ENCODE assay signal across 12 mouse cellular contexts in the genomic region with DNA sequence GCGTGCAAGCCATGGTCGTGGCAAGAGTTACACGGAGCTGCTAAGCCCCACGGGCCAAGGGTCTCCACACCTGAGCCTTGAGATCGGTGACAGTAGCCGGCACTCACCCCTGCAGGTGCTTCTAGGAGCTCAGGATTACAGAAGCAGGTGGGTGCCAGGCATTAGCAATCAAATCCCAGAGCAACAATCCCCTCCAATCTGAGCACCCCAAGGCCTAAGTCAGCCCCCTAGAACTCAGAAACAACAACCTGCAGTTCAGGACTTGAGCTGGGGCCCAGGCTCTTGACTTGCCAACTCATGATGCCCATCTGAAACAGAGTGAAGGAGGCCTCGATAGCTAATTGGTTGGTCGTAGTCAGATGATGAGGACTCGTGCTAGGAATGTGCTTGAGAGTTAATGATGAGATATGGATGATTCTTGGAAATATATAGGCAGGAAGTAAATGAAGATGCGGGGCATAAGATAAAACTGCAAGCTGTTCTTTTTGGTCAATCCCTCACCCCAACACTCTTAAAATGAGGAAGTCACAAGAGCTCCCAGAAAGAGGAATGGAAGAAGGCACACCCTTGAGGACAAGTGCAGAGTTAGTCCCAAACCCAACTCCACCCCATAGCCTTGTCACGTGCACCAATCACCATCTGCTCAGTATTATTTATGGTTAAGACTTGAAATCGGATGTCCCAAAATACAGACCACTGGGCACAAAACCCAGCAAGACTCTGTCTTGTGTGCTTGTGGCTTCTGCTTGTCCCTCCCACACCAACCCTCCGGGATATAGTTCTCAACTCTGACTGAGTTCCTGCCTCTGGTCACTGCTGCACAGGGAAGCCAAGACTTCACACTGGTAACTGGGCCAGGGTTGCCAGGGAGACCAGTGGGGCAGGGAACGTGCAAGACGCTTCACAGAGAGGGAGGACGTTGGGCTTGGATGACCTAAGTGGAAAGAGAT. TPM values are rescaled to one million over a fixed set of nuclear protein-coding genes. Genes with fewer than 3 reads are reported as not detected.
A peak's percentile ranks its signal among the peaks of the same experiment; 100 is the strongest.
DNase-seq lines count a peak whose midpoint lies in the region; ATAC-seq and TF ChIP-seq lines count a peak whose summit lies in the region.
"Had no signal": no experiment of that assay in that cellular context is flagged by ENCODE, and none has a peak within 500 bp of the region (broad histone marks: within the 10 kb centered on the region; RNA-seq: fewer than 3 reads in every experiment).

No protein-coding gene starts in this region.

- no peak for TF ChIP-seq CTCF in liver, adult 2 months (IDR thresholded peaks at IDR 0.05; ENCODE audit: low read depth, low read length)
- TF ChIP-seq CTCF in bone marrow macrophage, adult 2 months (IDR thresholded peaks at IDR 0.05; ENCODE audit: low read depth, low read length) = no peak; the same call in 1 of the 2 replicates

- H3K9me3 ChIP-seq in liver, embryonic 12.5 days (replicated peaks) = no peaks in the 10 kb centered on the region
- no peaks in the 10 kb centered on the region for H3K9me3 ChIP-seq in forebrain, embryonic 10.5 days

- no peak overlapping the region for H3K4me3 ChIP-seq in liver, adult 2 months (ENCODE audit: insufficient read depth, low read depth, low read length)
- H3K4me3 ChIP-seq in liver, embryonic 12.5 days = no peak overlapping the region
- peak overlapping the region; percentile 58 for H3K4me3 ChIP-seq in bone marrow macrophage, adult 2 months (ENCODE audit: insufficient read depth, low read length)
- peak overlapping the region; percentile 28 for H3K4me3 ChIP-seq in macrophage (ENCODE audit: inconsistent target)
- no peak overlapping the region for H3K4me3 ChIP-seq in forebrain, embryonic 10.5 days
- H3K4me3 ChIP-seq: erythroblast, embryonic 14.5 days had no signal

- no peaks in the 10 kb centered on the region for H3K36me3 ChIP-seq in liver, adult 2 months (ENCODE audit: control insufficient read depth, insufficient read depth, low read length)
- no peaks in the 10 kb centered on the region for H3K36me3 ChIP-seq in liver, embryonic 12.5 days
- peaks cover 10% of the 10 kb centered on the region; the same call in 1 of the 2 replicates for H3K36me3 ChIP-seq in macrophage (ENCODE audit: inconsistent target)
- H3K36me3 ChIP-seq in forebrain, embryonic 10.5 days (replicated peaks) = no peaks in the 10 kb centered on the region

- no peaks in the 10 kb centered on the region for H3K79me2 ChIP-seq in liver, adult 2 months (ENCODE audit: control insufficient read depth, insufficient read depth, low read length)
- no peaks in the 10 kb centered on the region for H3K79me2 ChIP-seq in macrophage (ENCODE audit: inconsistent target)

- peak; percentile 22 to 54 for DNase-seq in adrenal gland, adult (ENCODE audit: inconsistent age in 2 of 2, low spot score in 1 of 2)
- no peak for DNase-seq in adrenal gland, adult 18-20 months (ENCODE audit: low spot score in 2 of 2)
- peak; percentile 28 for DNase-seq in liver, adult 2 months (ENCODE audit: extremely low read depth, low read depth, low spot score)
- no peak for DNase-seq in right cerebral cortex, adult 2 months (ENCODE audit: low spot score in 2 of 2)
- no peak for DNase-seq in forebrain, embryonic 10.5 days (ENCODE audit: extremely low spot score, low spot score)
- DNase-seq: kidney, postnatal 4 days; thymus, adult 18-20 months had no signal

- WGBS in liver, adult 2 months = 79% methylated on average over 16 of the region's 16 CpGs
- 49% methylated on average over 16 of the region's 16 CpGs for WGBS in liver, embryonic 12.5 days (ENCODE audit: insufficient replicate concordance)
- 40% methylated on average over 15 of the region's 16 CpGs for WGBS in macrophage (ENCODE audit: missing documents)
- WGBS in forebrain, embryonic 10.5 days = 73% methylated on average over 16 of the region's 16 CpGs

- H3K4me1 ChIP-seq in liver, adult 2 months (ENCODE audit: control insufficient read depth, insufficient read depth, low read length) = no peaks in the 10 kb centered on the region
- no peaks in the 10 kb centered on the region for H3K4me1 ChIP-seq in liver, embryonic 12.5 days
- H3K4me1 ChIP-seq in bone marrow macrophage, adult 2 months (ENCODE audit: control insufficient read depth, insufficient read depth, low read length) = peaks cover 21% of the 10 kb centered on the region
- H3K4me1 ChIP-seq in forebrain, embryonic 10.5 days = peaks cover 5% of the 10 kb centered on the region

- H3K4me2 ChIP-seq in liver, embryonic 12.5 days = no peak overlapping the region

- ATAC-seq in liver, embryonic 12.5 days = no peak
- ATAC-seq: inflammation-experienced regulatory T-cells, adult 6 months had no signal

- no peak overlapping the region for H3K27ac ChIP-seq in liver, adult 2 months (replicated peaks; ENCODE audit: insufficient read depth, low read depth, low read length)
- no peak overlapping the region for H3K27ac ChIP-seq in liver, embryonic 12.5 days
- peak overlapping the region; percentile 94 for H3K27ac ChIP-seq in bone marrow macrophage, adult 2 months (ENCODE audit: insufficient read depth, low read depth, low read length)
- peak overlapping the region; percentile 86 for H3K27ac ChIP-seq in macrophage
- no peak overlapping the region for H3K27ac ChIP-seq in forebrain, embryonic 10.5 days

- no peak for TF ChIP-seq POLR2A in liver, adult 2 months (IDR thresholded peaks at IDR 0.05; ENCODE audit: extremely low read depth, insufficient read depth, low read length)
- no peak for TF ChIP-seq POLR2A in bone marrow macrophage, adult 2 months (IDR thresholded peaks at IDR 0.05; ENCODE audit: borderline replicate concordance, low read depth, low read length)

- H3K27me3 ChIP-seq in liver, adult 2 months (ENCODE audit: control insufficient read depth, insufficient read depth, low read length) = no peaks in the 10 kb centered on the region
- 0 out of 2 replicates have a peak, but pooled peaks cover 2% of the 10 kb centered on the region for H3K27me3 ChIP-seq in liver, embryonic 12.5 days (replicated peaks)
- H3K27me3 ChIP-seq in forebrain, embryonic 10.5 days (ENCODE audit: poor library complexity, severe bottlenecking) = no peaks in the 10 kb centered on the region

- H3K9ac ChIP-seq in liver, adult 2 months (ENCODE audit: low read depth, low read length) = no peak overlapping the region
- no peak overlapping the region for H3K9ac ChIP-seq in liver, embryonic 12.5 days

RNA-seq across cellular contexts. Expression of a gene that starts 10.2 kb away (rescaled TPM):
- 1 to 10 TPM; 2.5 to 9.2 TPM for total RNA-seq in adrenal gland, adult 18-20 months (2021)
- total RNA-seq in liver, adult 2 months (2014; rRNA removed) = 0.55 and 0.67 TPM in 2 replicates
- 0.27 and 0.95 TPM in 2 replicates for polyA plus RNA-seq in liver, adult 2 months (2012; rRNA removed)
- polyA plus RNA-seq in liver, embryonic 12.5 days (2016; fragmentation: Nextera tagmentation; extraction: Ambion mirVana) = 0.33 TPM in 1 of 2 replicates, not detected in the other
- polyA plus RNA-seq in bone marrow macrophage, adult 2 months (2012; ENCODE audit: insufficient read depth, insufficient read length, missing spikeins) = 106 and 116 TPM in 2 replicates
- total RNA-seq in macrophage (2018; cell fraction: chromatin; rRNA removed) = 10 to 100 TPM in 17 of 26 experiments, 1 to 10 TPM in 9; 1.4 to 69.2 (median 14.2) TPM
- total RNA-seq in macrophage (2018; cell fraction: cytosol; rRNA removed) = 10 to 100 TPM in 18 of 26 experiments, 1 to 10 TPM in 8; 7.8 to 58.2 (median 22.2) TPM
- total RNA-seq in macrophage (2018; cell fraction: nucleus; rRNA removed) = 100 to 1,000 TPM in 4 of 26 experiments, 10 to 100 TPM in 22; 12.2 to 164 (median 23.7) TPM
- 10.4 to 103 TPM (median 37.8 TPM) in 3 replicates for polyA plus RNA-seq in macrophage (2018)
- polyA plus RNA-seq in forebrain, embryonic 10.5 days (2016; fragmentation: Nextera tagmentation; extraction: Ambion mirVana) = not detected in 2 replicates
- polyA plus RNA-seq: erythroblast, embryonic 14.5 days had no signal

RNA-seq across cellular contexts. Expression of a gene that starts 36.1 kb away (rescaled TPM):
- total RNA-seq in adrenal gland, adult 18-20 months (2021) = 1 to 10 TPM; 3.8 to 9.2 TPM
- total RNA-seq in liver, adult 2 months (2014; rRNA removed) = 0.27 TPM in 1 of 2 replicates, not detected in the other
- 0.06 and 0.09 TPM in 2 replicates for polyA plus RNA-seq in liver, adult 2 months (2012; rRNA removed)
- 0.72 and 0.80 TPM in 2 replicates for polyA plus RNA-seq in liver, embryonic 12.5 days (2016; fragmentation: Nextera tagmentation; extraction: Ambion mirVana)
- 7.7 and 7.8 TPM in 2 replicates for polyA plus RNA-seq in bone marrow macrophage, adult 2 months (2012; ENCODE audit: insufficient read depth, insufficient read length, missing spikeins)
- 1 to 10 TPM in 2 of 26 experiments, under 1 TPM in 3, not detected in 21; 0.43 to 3.4 (median 0.69) TPM for total RNA-seq in macrophage (2018; cell fraction: chromatin; rRNA removed)
- 1 to 10 TPM in 13 of 26 experiments, under 1 TPM in 13; 0.23 to 2.7 (median 0.86) TPM for total RNA-seq in macrophage (2018; cell fraction: cytosol; rRNA removed)
- 1 to 10 TPM in 12 of 26 experiments, under 1 TPM in 9, not detected in 5; 0.29 to 7.7 (median 1.2) TPM for total RNA-seq in macrophage (2018; cell fraction: nucleus; rRNA removed)
- polyA plus RNA-seq in macrophage (2018) = 1.6 to 5.1 TPM (median 3.1 TPM) in 3 replicates
- not detected in 2 replicates for polyA plus RNA-seq in forebrain, embryonic 10.5 days (2016; fragmentation: Nextera tagmentation; extraction: Ambion mirVana)
- polyA plus RNA-seq: erythroblast, embryonic 14.5 days; inflammation-experienced regulatory T-cells, adult 6 months had no signal

RNA-seq across cellular contexts. Expression of a gene that starts 46.3 kb away (rescaled TPM):
- total RNA-seq in adrenal gland, adult 18-20 months (2021) = 1 to 10 TPM in 1 of 2 experiments, under 1 TPM in 1; 0.53 to 1.1 TPM
- 6.6 and 12.5 TPM in 2 replicates for total RNA-seq in liver, adult 2 months (2014; rRNA removed)
- polyA plus RNA-seq in liver, adult 2 months (2012; rRNA removed) = 37.1 and 84.4 TPM in 2 replicates
- polyA plus RNA-seq in liver, embryonic 12.5 days (2016; fragmentation: Nextera tagmentation; extraction: Ambion mirVana) = 1.5 and 1.8 TPM in 2 replicates
- polyA plus RNA-seq in bone marrow macrophage, adult 2 months (2012; ENCODE audit: insufficient read depth, insufficient read length, missing spikeins) = not detected in 2 replicates
- not detected for total RNA-seq in macrophage (2018; cell fraction: chromatin; rRNA removed)
- under 1 TPM in 1 of 26 experiments, not detected in 25; 0.14 TPM for total RNA-seq in macrophage (2018; cell fraction: cytosol; rRNA removed)
- 1 to 10 TPM in 1 of 26 experiments, not detected in 25; 1.7 TPM for total RNA-seq in macrophage (2018; cell fraction: nucleus; rRNA removed)
- not detected in 3 replicates for polyA plus RNA-seq in macrophage (2018)
- polyA plus RNA-seq in forebrain, embryonic 10.5 days (2016; fragmentation: Nextera tagmentation; extraction: Ambion mirVana) = 0.79 and 1.2 TPM in 2 replicates
- polyA plus RNA-seq: erythroblast, embryonic 14.5 days had no signal

RNA-seq across cellular contexts. Expression of a gene that starts 54.6 kb away (rescaled TPM):
- total RNA-seq in adrenal gland, adult 18-20 months (2021) = 1 to 10 TPM; 2.4 to 2.9 TPM
- total RNA-seq in liver, adult 2 months (2014; rRNA removed) = 0.47 and 1.3 TPM in 2 replicates
- 1.7 and 3.3 TPM in 2 replicates for polyA plus RNA-seq in liver, adult 2 months (2012; rRNA removed)
- 6.1 and 8.5 TPM in 2 replicates for polyA plus RNA-seq in liver, embryonic 12.5 days (2016; fragmentation: Nextera tagmentation; extraction: Ambion mirVana)
- polyA plus RNA-seq in bone marrow macrophage, adult 2 months (2012; ENCODE audit: insufficient read depth, insufficient read length, missing spikeins) = 6.1 and 8.5 TPM in 2 replicates
- total RNA-seq in macrophage (2018; cell fraction: chromatin; rRNA removed) = 10 to 100 TPM in 8 of 26 experiments, 1 to 10 TPM in 17, not detected in 1; 1.1 to 13.1 (median 5.3) TPM
- total RNA-seq in macrophage (2018; cell fraction: cytosol; rRNA removed) = 10 to 100 TPM in 11 of 26 experiments, 1 to 10 TPM in 15; 5.0 to 15.5 (median 9.5) TPM
- 10 to 100 TPM in 13 of 26 experiments, 1 to 10 TPM in 13; 2.6 to 21.5 (median 10.2) TPM for total RNA-seq in macrophage (2018; cell fraction: nucleus; rRNA removed)
- 7.4 to 12.5 TPM (median 10.7 TPM) in 3 replicates for polyA plus RNA-seq in macrophage (2018)
- polyA plus RNA-seq in forebrain, embryonic 10.5 days (2016; fragmentation: Nextera tagmentation; extraction: Ambion mirVana) = 14.6 and 16.1 TPM in 2 replicates

Comparison
In these comparisons a context has a peak if more than half of its experiments do, and no peak if none do; other contexts are left out.
1. DNase-seq: peak in adrenal gland, adult (2 of 2) and liver, adult 2 months (single experiment); none in adrenal gland, adult 18-20 months (0 of 2), right cerebral cortex, adult 2 months (0 of 2) and forebrain, embryonic 10.5 days (single experiment).
2. RNA of a gene that starts 46.3 kb away (polyA plus RNA-seq): 37.1 to 84.4 TPM in liver, adult 2 months; 1.5 to 1.8 TPM in liver, embryonic 12.5 days, 0.79 to 1.2 TPM in forebrain, embryonic 10.5 days, not detected in macrophage and not detected in bone marrow macrophage, adult 2 months; every median in the first group is over 10 times any median in the second.
3. H3K27ac ChIP-seq: peak in bone marrow macrophage, adult 2 months (single experiment) and macrophage (single experiment); none in liver, adult 2 months (single experiment), liver, embryonic 12.5 days (single experiment) and forebrain, embryonic 10.5 days (single experiment).
4. H3K4me3 ChIP-seq: peak in bone marrow macrophage, adult 2 months (single experiment) and macrophage (single experiment); none in liver, adult 2 months (single experiment), liver, embryonic 12.5 days (single experiment) and forebrain, embryonic 10.5 days (single experiment).